Mouse (Mus musculus) urinary bladder, adult 18-20 months (tissue): Measurements from ENCODE around the gene Arfgef3.

Experiments
- DNase-seq, 2 experiments: peaks; one replicate each; pipeline ENCODE4 v3.0.0; 2022; ENCODE audit warnings: low spot score in 2 of 2, mixed read lengths in 2 of 2

Arfgef3 gene

GRCm38 (mm10) chr10:18743286-18744142, at the start of gene Arfgef3:
Gene Arfgef3, minus strand, starts transcription at chr10:18743949.
- peak; percentile 54 to 65 for DNase-seq

DNA sequence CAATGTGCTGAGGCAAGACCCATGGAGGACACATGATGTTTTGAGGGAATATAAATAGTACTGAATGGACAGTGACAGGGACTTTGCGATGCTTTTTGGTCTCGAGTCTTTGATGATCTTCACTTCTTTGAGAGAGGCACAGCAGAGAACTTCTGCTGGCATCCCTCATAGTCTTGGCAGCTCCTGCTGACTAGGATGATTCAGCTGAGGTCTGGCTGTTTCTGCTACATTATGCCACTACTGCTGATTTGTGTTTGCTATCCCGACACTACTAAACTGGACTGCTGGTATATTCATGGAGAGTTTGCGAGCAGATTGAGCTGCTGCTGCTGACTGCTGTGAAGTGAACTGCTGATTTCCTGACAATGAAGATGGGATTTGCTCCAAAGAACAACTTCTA, 46.3 kb upstream of the Arfgef3 start:
- no peak for DNase-seq

GRCm38 (mm10) chr10:18788601-18789000, 44.9 kb upstream of the Arfgef3 start:
- no peak for DNase-seq

GRCm38 (mm10) chr10:18786693-18787092, 42.9 kb upstream of the Arfgef3 start, which contains the start of gene Gm4922:
Gene Gm4922, minus strand, starts transcription at chr10:18786793.
- DNase-seq, result no peak

- DNase-seq, result no peak
Observed at GRCm38 (mm10) chr10:18777546-18777945, 33.8 kb upstream of the Arfgef3 start.

DNA sequence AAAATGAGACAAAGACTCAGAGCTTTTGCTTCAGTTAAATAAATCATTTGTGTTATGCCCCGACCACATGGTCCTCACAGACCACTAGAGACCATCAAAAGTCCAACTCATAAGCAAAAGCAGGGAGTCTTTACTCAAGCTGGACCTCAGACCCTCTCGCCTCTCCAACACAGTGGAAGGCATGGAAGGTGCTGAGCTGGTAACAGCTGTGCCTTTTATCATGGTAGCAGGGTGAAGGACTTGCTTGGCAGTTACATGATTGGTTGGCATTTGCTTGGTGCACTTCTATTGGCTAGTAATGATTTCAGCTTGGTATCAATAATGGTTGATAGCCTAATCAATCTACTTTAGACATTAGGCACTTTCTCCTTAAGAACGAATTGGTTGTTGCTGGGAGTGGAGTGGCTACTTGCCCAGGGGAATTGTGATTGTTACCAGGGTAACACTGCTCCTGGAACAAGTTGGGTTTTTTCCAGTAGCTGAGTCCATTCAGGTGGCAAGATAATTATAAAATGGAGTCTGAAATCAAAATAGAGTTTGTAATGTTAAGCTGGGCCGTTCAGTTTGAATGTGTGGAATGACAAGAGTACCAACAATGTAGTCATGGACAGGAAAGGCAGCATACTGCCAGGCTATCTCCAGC, 28.9 kb upstream of the Arfgef3 start:
- no peak for DNase-seq

- DNase-seq, result no peak
Observed at GRCm38 (mm10) chr10:18769909-18770308, 26.2 kb upstream of the Arfgef3 start.

GRCm38 (mm10) chr10:18760241-18760640, 16.5 kb upstream of the Arfgef3 start:
- DNase-seq, result peak in 1 of 2 experiments; percentile 22

DNA sequence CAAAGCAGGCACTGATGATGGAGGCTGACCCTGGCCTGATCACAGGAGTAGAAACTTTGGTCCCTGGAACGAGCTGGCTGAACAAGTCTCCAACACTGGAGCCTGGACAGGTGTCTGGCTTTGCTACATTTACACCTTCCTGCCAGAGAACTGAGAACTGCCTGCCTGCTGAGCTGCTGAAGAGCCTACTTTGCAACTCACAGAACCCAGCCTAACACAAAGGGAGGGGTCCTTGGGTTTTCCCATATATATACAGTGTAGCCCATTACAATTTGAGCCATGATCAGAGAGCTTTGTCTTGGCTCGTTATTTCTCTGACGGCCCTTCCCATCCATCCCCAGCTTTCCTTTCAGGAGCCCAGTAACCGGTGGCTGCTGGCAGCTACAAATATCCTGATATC, 6.3 kb upstream of the Arfgef3 start:
- DNase-seq, result no peak

GRCm38 (mm10) chr10:18742086-18742485, 1.7 kb downstream of the Arfgef3 start:
- no peak for DNase-seq

- DNase-seq, result no peak
Observed at GRCm38 (mm10) chr10:18741024-18741423, 2.7 kb downstream of the Arfgef3 start.

- DNase-seq, result no peak
Observed at GRCm38 (mm10) chr10:18728548-18728947, 15.2 kb downstream of the Arfgef3 start.

- no peak for DNase-seq
Observed at GRCm38 (mm10) chr10:18711436-18711835, 32.3 kb downstream of the Arfgef3 start.

DNA sequence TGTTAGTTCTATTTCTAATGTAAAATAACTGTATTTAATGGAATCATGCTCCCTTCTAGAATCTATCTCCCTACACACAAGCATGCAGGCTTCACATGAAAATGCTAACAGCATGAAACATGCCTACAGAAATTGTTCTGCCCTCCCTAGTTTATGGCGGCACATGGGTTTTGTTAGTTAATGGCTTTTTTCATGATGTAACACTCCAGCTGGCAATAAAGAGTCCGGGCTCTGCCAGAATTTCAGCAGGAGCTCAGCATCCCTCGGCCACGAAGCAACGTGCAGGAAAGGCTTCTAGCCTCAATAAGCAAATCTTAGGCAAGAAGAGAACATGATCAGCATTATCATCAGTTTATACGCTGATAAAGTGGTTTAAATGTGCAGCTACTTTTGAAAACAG, 32.8 kb downstream of the Arfgef3 start:
- DNase-seq, result no peak

DNA sequence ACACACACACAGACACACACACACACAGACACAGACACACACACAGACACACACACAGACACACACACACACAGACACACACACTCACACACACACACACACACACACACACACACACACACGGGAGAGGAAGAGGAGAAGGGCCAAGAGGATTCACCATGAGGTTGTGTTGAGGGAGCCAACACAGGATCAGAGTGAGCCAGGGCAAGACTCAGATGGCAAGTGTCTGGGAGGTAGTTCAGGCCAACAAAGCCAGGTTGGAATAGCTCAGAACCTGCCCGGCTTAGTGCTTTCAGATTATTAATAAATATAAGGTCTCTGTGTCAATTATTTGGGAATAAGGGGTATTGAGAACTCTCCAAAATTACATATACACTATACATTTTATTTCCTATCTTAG, 33.9 kb downstream of the Arfgef3 start:
- no peak for DNase-seq

DNA sequence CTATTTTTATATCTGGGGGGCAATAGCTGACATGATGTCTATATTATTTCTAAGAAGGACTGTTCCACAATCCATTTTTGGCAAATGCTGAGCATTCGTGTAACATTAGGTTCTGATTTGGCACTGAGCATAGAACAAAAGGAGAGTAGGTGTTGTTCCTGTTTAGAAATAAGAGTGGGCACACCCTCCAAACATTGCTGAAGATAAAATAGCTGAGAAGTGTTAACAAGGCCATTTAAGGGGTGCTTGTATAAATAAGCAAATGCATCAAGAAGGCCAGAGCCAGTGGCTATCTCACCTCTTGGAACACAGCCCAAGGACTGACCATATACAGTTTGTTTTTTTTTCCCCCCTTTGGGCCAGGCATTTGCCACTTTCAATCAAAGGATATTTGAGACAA, 35.1 kb downstream of the Arfgef3 start:
- no peak for DNase-seq

DNA sequence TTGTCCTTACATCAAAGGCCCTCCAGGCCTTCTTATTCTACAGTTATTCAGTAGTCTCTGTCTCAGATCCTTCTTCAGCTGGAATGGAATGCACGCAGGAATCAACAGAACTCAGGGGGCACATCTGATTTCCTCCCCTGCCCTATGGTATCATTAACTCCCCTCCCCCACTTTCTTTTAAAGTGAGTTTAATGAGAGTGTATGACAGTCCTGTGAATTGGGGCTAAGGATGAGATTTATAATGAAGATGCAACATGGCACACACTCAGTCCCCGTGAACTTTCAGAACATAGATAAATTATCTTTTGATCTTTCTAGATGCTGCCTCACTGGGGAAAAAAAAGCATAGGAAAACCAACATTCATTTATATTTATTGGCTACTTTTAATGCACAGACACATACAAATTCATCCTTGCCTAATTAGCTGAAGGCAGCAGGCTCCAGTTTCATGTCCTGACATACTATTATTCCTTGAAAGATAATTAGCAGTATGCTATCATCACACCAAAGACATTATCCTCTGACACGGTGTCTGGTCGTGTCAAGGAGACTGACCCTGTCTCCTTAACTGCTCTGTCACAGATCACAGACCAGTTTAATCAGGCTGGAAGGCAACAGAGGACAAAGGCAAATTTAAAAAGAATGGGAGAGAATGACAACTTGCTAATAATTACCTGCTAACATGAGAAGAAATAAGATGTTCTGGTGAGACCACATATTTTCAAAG, 39.2 kb downstream of the Arfgef3 start:
- DNase-seq, result no peak

DNA sequence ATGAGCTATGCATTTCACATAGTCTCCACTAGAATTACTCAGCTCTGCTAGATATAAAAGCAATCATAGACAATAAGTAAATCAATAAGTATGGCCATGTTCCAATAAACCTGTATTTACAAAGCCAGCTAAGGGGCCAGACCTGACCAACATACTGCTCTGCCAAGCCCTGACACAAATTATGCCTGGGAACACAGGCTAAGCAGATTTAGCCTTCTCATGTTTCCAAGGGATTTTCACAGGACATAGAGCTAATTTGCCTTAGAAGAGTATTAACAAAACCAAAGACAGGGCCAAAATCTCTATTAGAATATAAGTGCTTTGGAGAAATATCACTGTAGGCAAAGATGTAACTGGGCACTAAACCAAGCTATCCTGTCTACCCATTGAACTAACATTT, 42.2 kb downstream of the Arfgef3 start:
- no peak for DNase-seq

- no peak for DNase-seq
Observed at GRCm38 (mm10) chr10:18700117-18700516, 43.6 kb downstream of the Arfgef3 start.

DNA sequence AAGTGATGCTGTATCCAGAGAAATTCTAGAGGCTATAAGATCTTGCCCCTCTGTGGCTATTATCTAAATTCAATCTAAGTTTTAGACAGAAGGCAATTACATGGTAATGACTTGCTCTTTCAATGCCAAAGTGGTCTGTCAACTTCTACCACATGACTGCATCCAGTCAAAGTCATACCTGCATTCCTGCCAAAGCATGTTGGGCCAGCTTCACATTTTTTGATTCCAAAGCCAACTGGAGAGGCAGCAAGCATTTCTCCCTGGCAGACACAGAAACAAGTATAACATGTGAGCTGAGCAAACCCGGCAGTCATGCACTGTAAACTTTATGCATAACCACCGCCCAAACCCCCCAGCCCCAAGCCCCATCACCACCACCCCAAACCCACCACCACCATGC, 44.6 kb downstream of the Arfgef3 start:
- no peak for DNase-seq

DNA sequence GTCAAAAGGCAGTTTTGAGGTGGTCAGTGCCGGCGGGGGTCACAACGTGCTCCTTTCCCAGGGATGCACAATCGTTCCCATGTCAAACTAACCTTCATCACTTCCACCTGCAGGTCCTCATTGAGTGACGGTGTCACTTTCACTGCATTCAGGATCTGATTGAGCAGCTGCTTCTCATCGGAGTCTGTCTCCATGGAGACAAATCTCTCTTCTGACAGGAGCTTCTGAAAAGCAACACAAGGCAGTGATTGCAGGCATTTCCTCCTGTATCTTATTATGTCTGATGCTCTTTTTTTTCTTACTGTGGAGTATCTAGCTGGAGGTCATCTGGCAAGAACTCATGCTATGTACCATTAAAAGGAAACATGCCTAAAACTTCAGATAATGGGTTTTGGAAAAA, 47.3 kb downstream of the Arfgef3 start:
- no peak for DNase-seq

GRCm38 (mm10) chr10:18688234-18688633, 55.5 kb downstream of the Arfgef3 start:
- DNase-seq, result no peak
